Mouse (Mus musculus) right cerebral cortex, adult 2 months (tissue): Measurements from ENCODE around the gene Cnga4.
A peak's percentile ranks its signal among the peaks of the same experiment; 100 is the strongest.
"Not testable (repeated sequence)": the region's sequence is repeated elsewhere in the genome, so short reads cannot be mapped to it uniquely, and the experiment has no call there.

ENCODE experiments used
- DNase-seq, 2 experiments: peaks; one replicate each; pipeline ENCODE4 v3.0.0; 2021 to 2022; ENCODE audit warnings: low spot score in 2 of 2

The Cnga4 gene

GRCm38 (mm10) chr7:105404268-105404667 lies at the start of gene Cnga4:
TSS of gene Cnga4 (plus strand) at chr7:105404568.
- DNase-seq, result no peak

GRCm38 (mm10) chr7:105356064-105356463 lies 48.3 kb upstream of the Cnga4 start:
- DNase-seq, result not testable (repeated sequence)

GRCm38 (mm10) chr7:105356487-105356886 lies 47.9 kb upstream of the Cnga4 start:
- DNase-seq, result not testable (repeated sequence)

GRCm38 (mm10) chr7:105361713-105362112 lies 42.7 kb upstream of the Cnga4 start:
- DNase-seq, result no peak

- no peak for DNase-seq
Measured at GRCm38 (mm10) chr7:105367268-105367667, 37.1 kb upstream of the Cnga4 start.

GRCm38 (mm10) chr7:105367930-105368329 lies 36.4 kb upstream of the Cnga4 start, which contains the start of gene Olfr692:
TSS of gene Olfr692 (plus strand) at chr7:105368230.
- no peak for DNase-seq

GRCm38 (mm10) chr7:105368521-105368920 lies 35.8 kb upstream of the Cnga4 start:
- no peak for DNase-seq

GRCm38 (mm10) chr7:105372912-105373311 lies 31.5 kb upstream of the Cnga4 start:
- no peak for DNase-seq

GRCm38 (mm10) chr7:105373509-105373908 lies 30.9 kb upstream of the Cnga4 start:
- DNase-seq, result no peak

- DNase-seq, result peak; percentile 16 to 38
Measured at GRCm38 (mm10) chr7:105373976-105374375, 30.4 kb upstream of the Cnga4 start.

GRCm38 (mm10) chr7:105374866-105375265 lies 29.5 kb upstream of the Cnga4 start, which contains the start of gene Gm5901:
TSS of gene Gm5901 (plus strand) at chr7:105375038.
- no peak for DNase-seq

- no peak for DNase-seq
Measured at GRCm38 (mm10) chr7:105380329-105380728, 24.0 kb upstream of the Cnga4 start.

GRCm38 (mm10) chr7:105387696-105388095 lies 16.7 kb upstream of the Cnga4 start:
- DNase-seq, result no peak

- DNase-seq, result no peak
Measured at GRCm38 (mm10) chr7:105390236-105390635, 14.1 kb upstream of the Cnga4 start.

GRCm38 (mm10) chr7:105394606-105395005 lies 9.8 kb upstream of the Cnga4 start:
- no peak for DNase-seq

- DNase-seq, result no peak
Measured at GRCm38 (mm10) chr7:105395131-105395820, 9.1 kb upstream of the Cnga4 start.

GRCm38 (mm10) chr7:105396126-105396525 lies 8.2 kb upstream of the Cnga4 start:
- no peak for DNase-seq

- DNase-seq, result no peak
Measured at GRCm38 (mm10) chr7:105399058-105399934, 5.1 kb upstream of the Cnga4 start.

GRCm38 (mm10) chr7:105399935-105400624 lies 4.3 kb upstream of the Cnga4 start, which contains the start of gene Fam160a2:
TSS of gene Fam160a2 (minus strand) at chr7:105400054.
- DNase-seq, result peak; percentile 99

- no peak for DNase-seq
Measured at GRCm38 (mm10) chr7:105406322-105406721, 2.0 kb downstream of the Cnga4 start.

GRCm38 (mm10) chr7:105411874-105412632 lies 7.7 kb downstream of the Cnga4 start:
- DNase-seq, result peak; percentile 90 to 93
